Mouse (Mus musculus) liver, postnatal 0 days (tissue): ENCODE measurements around the gene Plin4.

Experiments used
- CTCF ChIP-seq: sonication (generic); IDR thresholded peaks from 2 replicates; pipeline ENCODE4 v1.5.1; 2016; ENCODE audit warnings: antibody characterized with exemption, low read depth
- EP300 ChIP-seq: IDR thresholded peaks from 2 replicates; pipeline ENCODE4 v1.6.1; 2016; ENCODE audit warnings: antibody characterized with exemption, low read depth, mild to moderate bottlenecking

- TF ChIP-seq CTCF = no peak
- no peak for TF ChIP-seq EP300
Observed at GRCm38 (mm10) chr17:56125276-56125630, 15.7 kb upstream of the Plin4 start.
